Mouse (Mus musculus): ENCODE measurements around the gene Lrrc10b. TPM values are rescaled to one million over a fixed set of nuclear protein-coding genes. Genes with fewer than 3 reads are reported as not detected.

Gene Lrrc10b
- polyA plus RNA-seq, 1 experiment from 2014 or later: 0.06 TPM

DNA sequence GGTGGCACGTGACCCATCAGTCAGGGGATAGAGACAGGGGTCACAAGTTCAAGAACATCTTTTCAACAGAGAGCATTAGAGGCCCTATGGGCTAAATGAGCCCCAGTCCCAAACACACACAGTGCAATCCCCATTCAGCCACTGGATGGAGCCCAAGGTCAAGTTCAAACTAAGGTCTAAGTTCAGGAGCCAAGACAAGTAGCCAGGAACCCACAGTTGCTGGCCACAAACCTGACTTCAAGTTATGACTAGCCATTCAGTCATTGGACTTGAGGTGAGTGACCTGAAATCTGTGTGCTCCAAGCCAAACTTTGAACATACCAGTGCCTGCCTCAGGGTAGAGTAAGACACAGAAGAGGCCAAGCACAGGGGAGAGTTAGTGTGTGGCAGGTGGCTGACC is 19.8 kb downstream of the Lrrc10b start:
- Histone ChIP-seq H3K27ac (no peak overlapping the region), H3K4me3 (no peak overlapping the region), H3K4me1 (peaks cover 10% of the 10 kb centered on the region), H3K36me3 (no peaks in the 10 kb centered on the region), H3K27me3 (replicated peaks) (peaks cover 47% of the 10 kb centered on the region), H3K9me3 (replicated peaks) (no peaks in the 10 kb centered on the region), H3K4me2 (no peak overlapping the region), H3K9ac (no peak overlapping the region)
- ATAC-seq: no peak
- 10% methylated on average over 1 of the region's 1 CpGs for WGBS (ENCODE audit: insufficient replicate concordance)

GRCm38 (mm10) chr19:10436726-10437125 is 20.5 kb downstream of the Lrrc10b start:
- peaks cover 17% of the 10 kb centered on the region for H3K4me1 ChIP-seq
- H3K36me3 ChIP-seq: no peaks in the 10 kb centered on the region
- H3K9ac ChIP-seq: no peak overlapping the region
- no peaks in the 10 kb centered on the region for H3K9me3 ChIP-seq (replicated peaks)
- no peak overlapping the region for H3K4me2 ChIP-seq
- no peak overlapping the region for H3K4me3 ChIP-seq
- no peak for ATAC-seq
- no peak overlapping the region for H3K27ac ChIP-seq
- peaks cover 43% of the 10 kb centered on the region for H3K27me3 ChIP-seq (replicated peaks)
- 19% methylated on average over 1 of the region's 1 CpGs for WGBS (ENCODE audit: insufficient replicate concordance)

GRCm38 (mm10) chr19:10435908-10436307 is 21.4 kb downstream of the Lrrc10b start:
- Histone ChIP-seq H3K9me3 (replicated peaks) (no peaks in the 10 kb centered on the region), H3K9ac (no peak overlapping the region), H3K27me3 (replicated peaks) (peaks cover 41% of the 10 kb centered on the region), H3K4me1 (peaks cover 25% of the 10 kb centered on the region), H3K4me3 (no peak overlapping the region), H3K36me3 (no peaks in the 10 kb centered on the region), H3K4me2 (no peak overlapping the region), H3K27ac (no peak overlapping the region)
- WGBS (ENCODE audit: insufficient replicate concordance): 25% methylated on average over 3 of the region's 3 CpGs
- ATAC-seq: no peak

- Histone ChIP-seq H3K27me3 (replicated peaks) (peaks cover 43% of the 10 kb centered on the region), H3K36me3 (no peaks in the 10 kb centered on the region), H3K9me3 (replicated peaks) (no peaks in the 10 kb centered on the region), H3K4me3 (no peak overlapping the region), H3K4me1 (peaks cover 31% of the 10 kb centered on the region), H3K9ac (no peak overlapping the region), H3K4me2 (no peak overlapping the region), H3K27ac (no peak overlapping the region)
- no peak for ATAC-seq
- 57% methylated on average over 6 of the region's 6 CpGs for WGBS (ENCODE audit: insufficient replicate concordance)
Measured at GRCm38 (mm10) chr19:10434927-10435326, 22.3 kb downstream of the Lrrc10b start.

- Histone ChIP-seq H3K9ac (no peak overlapping the region), H3K9me3 (replicated peaks) (no peaks in the 10 kb centered on the region), H3K4me1 (peaks cover 31% of the 10 kb centered on the region), H3K27ac (no peak overlapping the region), H3K36me3 (no peaks in the 10 kb centered on the region), H3K27me3 (replicated peaks) (peaks cover 36% of the 10 kb centered on the region), H3K4me2 (no peak overlapping the region), H3K4me3 (no peak overlapping the region)
- 43% methylated on average over 9 of the region's 9 CpGs for WGBS (ENCODE audit: insufficient replicate concordance)
- ATAC-seq: no peak
Measured at GRCm38 (mm10) chr19:10433879-10434540, 23.3 kb downstream of the Lrrc10b start.

GRCm38 (mm10) chr19:10433225-10433624 is 24.0 kb downstream of the Lrrc10b start:
- Histone ChIP-seq H3K4me2 (no peak overlapping the region), H3K9me3 (replicated peaks) (no peaks in the 10 kb centered on the region), H3K4me3 (no peak overlapping the region), H3K27ac (no peak overlapping the region), H3K36me3 (no peaks in the 10 kb centered on the region), H3K9ac (no peak overlapping the region), H3K27me3 (replicated peaks) (peaks cover 34% of the 10 kb centered on the region), H3K4me1 (peaks cover 31% of the 10 kb centered on the region)
- no peak for ATAC-seq
- WGBS (ENCODE audit: insufficient replicate concordance): 55% methylated on average over 7 of the region's 7 CpGs

DNA sequence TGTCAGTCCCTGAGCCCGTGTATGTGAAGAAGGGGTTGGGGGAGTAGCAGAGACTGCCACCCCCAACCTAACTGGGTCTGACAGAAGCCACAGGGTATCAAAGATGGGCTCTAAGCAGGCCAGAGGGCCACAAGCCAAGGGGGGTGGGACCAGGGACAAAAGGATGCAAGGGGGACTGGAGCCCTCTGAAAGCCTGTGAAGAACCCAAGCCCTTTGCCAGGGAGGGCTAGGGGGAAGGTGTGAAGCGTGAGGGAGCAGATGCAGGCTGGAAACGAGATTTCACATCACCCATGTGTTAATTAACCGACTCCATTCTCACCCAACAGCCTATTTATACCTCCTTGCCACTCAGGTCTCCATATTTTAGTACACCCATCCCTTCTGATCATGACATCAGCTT is 25.4 kb downstream of the Lrrc10b start:
- 37% methylated on average over 4 of the region's 4 CpGs for WGBS (ENCODE audit: insufficient replicate concordance)
- Histone ChIP-seq H3K4me1 (peaks cover 31% of the 10 kb centered on the region), H3K9ac (no peak overlapping the region), H3K27ac (no peak overlapping the region), H3K36me3 (no peaks in the 10 kb centered on the region), H3K4me3 (no peak overlapping the region), H3K9me3 (replicated peaks) (no peaks in the 10 kb centered on the region), H3K27me3 (replicated peaks) (peaks cover 47% of the 10 kb centered on the region), H3K4me2 (peak overlapping the region; percentile 14; the same call in 1 of the 2 replicates)
- ATAC-seq: no peak

DNA sequence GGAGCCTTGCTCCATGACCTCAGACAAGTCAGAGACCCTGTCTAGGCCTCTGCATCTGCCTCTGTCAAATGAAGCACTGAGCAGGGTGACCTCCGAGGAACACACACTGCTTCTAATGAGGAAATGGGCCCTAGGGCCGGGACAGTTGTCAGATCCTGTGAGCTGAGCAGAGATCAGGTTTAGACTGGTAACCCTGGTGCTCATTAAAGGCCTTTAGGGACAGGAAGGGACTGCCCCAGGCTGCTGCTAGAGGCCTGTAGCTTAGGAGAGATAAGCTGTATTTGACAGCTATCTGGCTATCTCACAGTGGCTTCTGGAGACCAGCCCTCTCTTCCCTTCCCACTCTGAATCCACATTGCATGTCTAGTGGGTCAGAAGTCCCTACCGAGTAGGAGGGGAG is 25.9 kb downstream of the Lrrc10b start:
- peaks cover 31% of the 10 kb centered on the region for H3K4me1 ChIP-seq

DNA sequence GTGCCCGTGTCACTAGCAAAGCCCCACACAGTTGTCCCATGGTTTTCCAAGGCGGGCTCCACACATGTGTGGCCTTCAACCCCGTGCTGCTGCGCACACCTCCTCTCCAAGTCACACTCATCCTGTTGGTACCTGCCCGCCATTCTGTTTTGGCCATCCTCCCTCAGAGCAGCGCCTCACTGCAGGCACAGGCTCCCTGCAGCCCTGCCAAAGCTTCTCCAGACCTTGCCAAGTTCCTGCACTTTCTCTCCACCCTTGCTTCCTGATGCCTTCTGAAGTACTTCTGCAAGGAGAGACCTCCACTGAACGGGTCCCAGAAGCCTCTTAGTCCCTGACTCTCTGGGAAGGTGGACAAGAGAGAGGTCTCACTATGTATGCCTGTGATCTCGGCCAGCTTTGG is 27.9 kb downstream of the Lrrc10b start:
- H3K4me1 ChIP-seq: peaks cover 26% of the 10 kb centered on the region
- no peak overlapping the region for H3K9ac ChIP-seq
- no peak overlapping the region for H3K4me3 ChIP-seq
- H3K27ac ChIP-seq: no peak overlapping the region
- no peak overlapping the region for H3K4me2 ChIP-seq
- no peaks in the 10 kb centered on the region for H3K9me3 ChIP-seq (replicated peaks)
- ATAC-seq: no peak
- WGBS (ENCODE audit: insufficient replicate concordance): 62% methylated on average over 8 of the region's 8 CpGs
- no peaks in the 10 kb centered on the region for H3K36me3 ChIP-seq
- H3K27me3 ChIP-seq (replicated peaks): peaks cover 61% of the 10 kb centered on the region

More for the DNA sequence above, 25.9 kb downstream of the Lrrc10b start:
- Histone ChIP-seq H3K4me3 (no peak overlapping the region), H3K4me2 (peak overlapping the region; percentile 14; the same call in 1 of the 2 replicates), H3K9ac (no peak overlapping the region), H3K27me3 (replicated peaks) (peaks cover 52% of the 10 kb centered on the region), H3K36me3 (no peaks in the 10 kb centered on the region), H3K9me3 (replicated peaks) (no peaks in the 10 kb centered on the region), H3K27ac (no peak overlapping the region)
- WGBS (ENCODE audit: insufficient replicate concordance): 13% methylated on average over 3 of the region's 3 CpGs
- ATAC-seq: peak; percentile 78

DNA sequence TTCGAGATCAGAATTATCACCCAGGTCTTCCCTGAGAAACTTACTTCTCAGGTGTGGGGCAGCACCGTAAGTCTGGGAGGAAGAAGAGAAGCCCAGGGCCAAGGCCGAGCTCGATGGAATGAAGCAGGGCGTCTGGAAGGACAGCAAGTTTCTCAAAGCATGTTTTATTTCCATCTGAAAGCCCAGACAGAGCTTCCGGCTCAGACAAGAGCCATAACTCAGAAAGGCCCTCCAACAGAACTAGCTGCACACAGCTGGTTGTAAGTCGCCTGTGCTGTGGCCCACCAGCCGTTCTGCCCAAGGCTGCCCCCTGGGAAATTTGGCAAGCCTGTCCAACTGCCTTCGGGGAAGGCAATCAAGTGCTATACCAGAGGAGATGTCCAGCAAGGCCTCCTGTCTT is 29.8 kb downstream of the Lrrc10b start:
- no peak overlapping the region for H3K4me2 ChIP-seq
- H3K27me3 ChIP-seq (replicated peaks): peaks cover 71% of the 10 kb centered on the region
- no peak overlapping the region for H3K9ac ChIP-seq
- peaks cover 21% of the 10 kb centered on the region for H3K4me1 ChIP-seq
- no peak overlapping the region for H3K4me3 ChIP-seq
- WGBS (ENCODE audit: insufficient replicate concordance): 69% methylated on average over 9 of the region's 9 CpGs
- no peaks in the 10 kb centered on the region for H3K36me3 ChIP-seq
- no peak for ATAC-seq
- H3K27ac ChIP-seq: no peak overlapping the region
- no peaks in the 10 kb centered on the region for H3K9me3 ChIP-seq (replicated peaks)

DNA sequence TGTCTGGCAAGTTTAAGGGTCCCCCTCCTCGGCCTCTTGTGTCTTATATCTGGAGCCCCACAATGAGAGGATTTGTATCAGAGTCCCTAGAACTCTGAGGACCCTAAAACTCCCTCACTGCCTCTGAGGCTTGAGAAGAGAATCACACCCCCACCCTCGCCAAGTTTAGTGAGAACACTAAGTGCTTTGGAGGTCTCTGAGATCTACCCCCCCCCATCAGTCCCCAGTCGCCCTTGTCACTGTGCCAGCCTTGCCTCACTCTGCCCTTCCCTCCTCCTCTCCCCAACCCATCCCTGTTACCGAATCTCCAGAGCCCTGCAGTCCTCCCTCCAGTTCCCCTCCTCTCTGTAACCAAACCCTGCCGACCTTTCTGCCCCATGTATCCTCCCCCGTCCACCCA is 30.5 kb downstream of the Lrrc10b start:
- H3K36me3 ChIP-seq: no peaks in the 10 kb centered on the region
- H3K4me2 ChIP-seq: no peak overlapping the region
- no peak overlapping the region for H3K4me3 ChIP-seq
- H3K9me3 ChIP-seq (replicated peaks): no peaks in the 10 kb centered on the region
- H3K27me3 ChIP-seq (replicated peaks): peaks cover 78% of the 10 kb centered on the region
- no peak overlapping the region for H3K9ac ChIP-seq
- 30% methylated on average over 6 of the region's 6 CpGs for WGBS (ENCODE audit: insufficient replicate concordance)
- peaks cover 21% of the 10 kb centered on the region for H3K4me1 ChIP-seq
- H3K27ac ChIP-seq: no peak overlapping the region
- ATAC-seq: no peak

DNA sequence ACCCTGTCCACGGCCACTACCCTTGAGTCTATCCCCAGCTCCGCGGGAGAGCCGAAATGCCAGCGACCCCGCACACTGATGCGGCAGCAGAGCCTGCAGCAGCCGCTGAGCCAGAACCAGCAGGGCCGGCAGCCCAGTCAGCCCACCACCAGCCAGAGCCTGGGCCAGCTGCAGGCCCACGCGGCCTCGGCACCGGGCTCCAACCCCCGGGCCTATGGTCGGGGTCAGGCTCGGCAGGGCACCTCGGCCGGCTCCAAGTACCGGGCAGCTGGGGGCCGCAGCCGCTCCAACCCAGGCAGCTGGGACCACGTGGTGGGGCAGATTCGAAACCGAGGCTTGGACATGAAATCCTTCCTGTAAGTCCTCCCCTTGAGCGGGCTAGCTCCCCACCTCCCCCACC is 31.0 kb downstream of the Lrrc10b start:
- Histone ChIP-seq H3K4me2 (no peak overlapping the region), H3K9me3 (replicated peaks) (no peaks in the 10 kb centered on the region), H3K36me3 (no peaks in the 10 kb centered on the region), H3K27ac (no peak overlapping the region), H3K27me3 (replicated peaks) (peaks cover 83% of the 10 kb centered on the region), H3K9ac (no peak overlapping the region), H3K4me3 (no peak overlapping the region), H3K4me1 (peaks cover 18% of the 10 kb centered on the region)
- ATAC-seq: no peak
- WGBS (ENCODE audit: insufficient replicate concordance): 35% methylated on average over 25 of the region's 25 CpGs

Data from liver, embryonic 12.5 days (tissue).